Mouse (Mus musculus): ENCODE measurements around the gene Slc45a2.
"Not testable (repeated sequence)": the region's sequence is repeated elsewhere in the genome, so short reads cannot be mapped to it uniquely, and the experiment has no call there.

The Slc45a2 gene

DNA sequence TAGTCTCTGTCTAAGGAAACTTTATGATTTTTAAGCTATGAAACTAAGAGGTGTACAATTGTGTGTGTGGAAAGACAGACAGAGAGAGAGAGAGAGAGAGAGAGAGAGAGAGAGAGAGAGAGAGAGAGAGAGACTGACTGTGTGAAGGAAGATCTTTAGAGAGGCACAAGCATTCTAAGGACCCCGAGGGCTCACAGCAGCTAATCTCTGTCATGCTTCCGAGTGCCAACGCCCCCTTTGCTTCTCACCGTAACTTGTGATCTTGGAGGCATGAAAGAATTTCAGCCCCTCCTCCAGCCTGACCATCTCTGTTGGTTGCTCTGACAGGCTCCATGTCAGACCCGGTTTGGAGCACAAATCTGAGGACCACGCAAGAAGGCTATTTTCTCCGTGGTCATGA, at the start of gene Slc45a2:
Gene Slc45a2 (plus strand): TSS at position 301 of the 400 bp plus-strand sequence.
- no peak for DNase-seq (ENCODE audit: low read depth)

DNA sequence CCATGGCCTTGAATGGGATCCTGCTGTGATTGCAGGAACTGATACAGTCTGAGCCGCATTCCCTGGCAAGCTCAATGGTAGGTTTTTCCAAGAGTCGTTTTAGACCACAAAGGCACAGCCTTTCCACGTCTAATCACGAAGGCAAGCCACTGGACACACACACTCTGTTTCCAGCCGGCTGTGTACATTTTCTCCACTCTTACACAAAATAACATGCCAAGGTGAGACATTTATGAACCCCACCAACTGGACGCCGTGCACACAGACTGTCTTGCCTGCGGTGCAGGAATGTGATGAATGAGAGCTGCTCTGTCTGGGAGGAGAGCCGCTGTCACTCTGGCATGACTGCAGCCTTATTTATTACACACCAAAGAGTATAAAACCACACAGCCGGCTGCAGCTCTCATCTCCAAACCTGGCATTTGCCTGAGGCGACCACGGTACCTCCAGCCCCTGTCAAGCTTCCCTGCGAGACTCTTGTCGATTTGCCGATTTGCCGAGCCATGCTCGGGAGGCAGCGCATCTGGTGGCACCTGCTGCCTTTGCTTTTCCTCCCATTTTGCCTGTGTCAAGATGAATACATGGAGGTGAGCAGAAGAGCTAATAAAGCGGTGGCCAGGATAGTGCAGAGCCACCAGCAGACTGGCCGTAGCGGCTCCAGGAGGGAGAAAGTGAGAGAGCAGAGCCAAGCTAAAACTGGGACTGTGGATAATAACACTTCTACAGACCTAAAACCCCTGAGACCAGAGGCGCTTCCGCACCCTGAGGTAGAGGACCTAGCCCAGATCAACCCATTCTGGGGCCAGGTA, 48.4 kb upstream of the Slc45a2 start, which contains the start of gene C1qtnf3:
Gene C1qtnf3 (plus strand): TSS at position 382 of the 809 bp plus-strand sequence.
- DNase-seq (ENCODE audit: low read depth) = peak; percentile 19

GRCm38 (mm10) chr15:10952760-10953305, 47.7 kb upstream of the Slc45a2 start:
- DNase-seq (ENCODE audit: low read depth) = peak; percentile 36

DNA sequence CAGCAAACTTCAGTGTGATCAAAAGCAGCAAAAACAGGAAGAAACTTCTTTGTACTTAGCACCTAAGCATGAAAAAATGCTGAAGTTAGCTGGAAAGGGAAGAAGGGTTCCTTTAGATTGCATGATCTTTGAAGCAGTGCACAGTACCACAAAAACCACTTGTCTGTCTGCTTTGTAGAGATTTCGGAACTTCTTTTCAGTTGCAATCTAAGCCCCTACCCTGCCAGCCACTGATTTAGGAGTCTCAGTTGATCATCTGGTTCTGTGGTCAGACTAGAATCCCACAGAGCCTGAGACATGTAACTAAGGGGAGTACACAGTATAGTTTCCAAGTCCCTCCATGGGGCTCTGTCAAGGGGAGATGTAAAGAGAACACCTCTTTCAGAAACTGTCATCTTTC, 47.1 kb upstream of the Slc45a2 start:
- no peak for DNase-seq (ENCODE audit: low read depth)

GRCm38 (mm10) chr15:10954381-10955016, 46.0 kb upstream of the Slc45a2 start:
- no peak for DNase-seq (ENCODE audit: low read depth)

DNA sequence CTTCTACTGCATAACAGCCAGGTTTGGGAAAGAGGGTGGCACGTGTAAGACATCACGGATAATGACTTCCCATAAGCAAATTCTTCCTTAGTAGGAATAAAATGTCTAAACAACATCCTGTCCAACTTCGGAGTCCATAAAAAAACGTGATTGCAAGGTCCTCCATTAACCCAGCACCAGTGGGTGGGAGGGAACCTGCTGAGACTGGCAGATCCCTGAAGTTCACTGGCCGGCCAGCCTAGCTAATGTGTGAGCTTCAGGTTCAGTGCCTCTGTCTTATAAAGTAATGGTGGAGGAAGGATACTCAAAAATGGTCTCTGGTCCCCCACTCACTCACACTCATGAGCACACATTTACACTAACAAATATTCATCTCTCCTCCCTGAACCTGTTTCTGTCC, 45.4 kb upstream of the Slc45a2 start:
- DNase-seq (ENCODE audit: low read depth) = no peak

- peak; percentile 78 for DNase-seq (ENCODE audit: low read depth)
Measured at GRCm38 (mm10) chr15:10956706-10957105, 43.8 kb upstream of the Slc45a2 start.

DNA sequence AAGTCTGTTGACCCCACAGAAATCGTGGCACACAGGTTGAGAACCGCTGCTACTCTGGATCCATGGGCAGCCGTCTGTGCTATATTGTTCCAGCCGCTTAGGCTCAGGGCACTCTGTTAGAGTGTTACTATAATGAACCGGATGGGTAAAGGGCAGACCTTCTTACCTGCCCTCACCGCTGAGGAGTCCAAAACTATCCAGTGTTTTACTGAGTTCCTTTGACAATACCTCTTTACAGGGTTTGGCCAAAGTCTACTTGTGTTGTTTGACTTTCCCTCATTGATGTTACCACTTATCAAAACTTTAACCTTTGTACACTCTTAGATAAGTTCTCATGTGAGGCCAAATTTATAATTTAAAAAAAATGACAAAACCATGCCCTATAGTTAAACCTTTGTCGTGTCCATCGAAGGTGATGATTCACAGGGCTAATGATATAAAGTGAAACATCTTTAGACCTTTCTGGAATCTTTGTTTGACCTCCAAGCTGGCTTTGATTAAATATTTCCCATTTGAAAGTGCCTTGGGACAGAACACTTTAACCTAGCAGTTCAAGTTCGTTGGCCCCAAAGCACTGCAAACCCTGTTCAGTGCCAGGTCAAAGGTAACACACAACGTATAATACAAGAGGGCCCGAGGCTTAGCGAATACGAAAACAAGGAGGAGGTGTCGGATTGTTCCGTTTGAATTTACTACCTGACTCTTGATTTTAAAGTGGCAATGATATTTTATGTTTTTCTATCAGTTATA, 41.1 kb upstream of the Slc45a2 start:
- DNase-seq (ENCODE audit: low read depth) = no peak

- no peak for DNase-seq (ENCODE audit: low read depth)
Measured at GRCm38 (mm10) chr15:10960267-10960666, 40.3 kb upstream of the Slc45a2 start.

DNA sequence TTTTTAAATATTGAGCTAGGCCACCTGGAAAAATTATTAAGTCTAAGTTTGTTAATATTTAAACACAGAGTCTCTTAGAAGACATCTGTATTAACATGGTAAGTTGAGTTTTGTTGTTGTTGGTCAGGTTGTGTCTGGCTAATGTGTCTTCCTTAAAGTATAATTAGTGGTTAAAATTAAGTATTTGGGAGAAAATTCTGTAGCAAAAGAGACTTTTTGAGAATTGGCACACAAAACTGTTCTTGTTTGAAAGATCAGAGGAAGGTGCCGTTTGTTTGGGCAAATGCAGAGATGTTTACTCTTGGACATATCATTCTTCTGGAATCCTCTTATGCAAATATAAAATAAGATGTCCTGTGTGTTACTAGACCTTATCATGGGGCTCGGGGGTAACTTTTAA, 37.9 kb upstream of the Slc45a2 start:
- no peak for DNase-seq (ENCODE audit: low read depth)

DNA sequence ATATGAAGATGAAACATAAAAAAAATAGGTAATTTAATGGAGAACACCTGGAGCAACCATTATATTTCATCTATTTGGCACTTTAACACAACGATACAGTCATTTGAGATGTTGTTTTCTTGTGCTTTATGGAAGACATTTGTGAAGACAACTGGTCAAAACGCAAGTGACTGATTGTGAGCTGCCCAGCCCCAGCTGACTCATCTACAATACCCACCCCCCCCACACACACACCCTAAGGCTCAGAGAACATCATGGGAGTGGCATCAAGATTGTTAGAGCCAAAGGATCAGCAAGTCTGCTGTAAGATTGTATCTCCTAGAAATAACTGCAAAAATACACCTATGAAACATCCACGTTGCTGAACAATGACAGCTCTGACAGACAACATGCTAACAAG, 31.1 kb upstream of the Slc45a2 start:
- peak; percentile 34 for DNase-seq (ENCODE audit: low read depth)

- no peak for DNase-seq (ENCODE audit: low read depth)
Measured at GRCm38 (mm10) chr15:10970777-10971176, 29.7 kb upstream of the Slc45a2 start.

GRCm38 (mm10) chr15:10977151-10977550, 23.4 kb upstream of the Slc45a2 start:
- no peak for DNase-seq (ENCODE audit: low read depth)

GRCm38 (mm10) chr15:10980712-10981111, 19.8 kb upstream of the Slc45a2 start:
- no peak for DNase-seq (ENCODE audit: low read depth)

GRCm38 (mm10) chr15:10981377-10982063, 19.0 kb upstream of the Slc45a2 start, which contains the start of gene Amacr:
TSS of gene Amacr (plus strand) at chr15:10981756.
- DNase-seq (ENCODE audit: low read depth) = peak; percentile 95

DNA sequence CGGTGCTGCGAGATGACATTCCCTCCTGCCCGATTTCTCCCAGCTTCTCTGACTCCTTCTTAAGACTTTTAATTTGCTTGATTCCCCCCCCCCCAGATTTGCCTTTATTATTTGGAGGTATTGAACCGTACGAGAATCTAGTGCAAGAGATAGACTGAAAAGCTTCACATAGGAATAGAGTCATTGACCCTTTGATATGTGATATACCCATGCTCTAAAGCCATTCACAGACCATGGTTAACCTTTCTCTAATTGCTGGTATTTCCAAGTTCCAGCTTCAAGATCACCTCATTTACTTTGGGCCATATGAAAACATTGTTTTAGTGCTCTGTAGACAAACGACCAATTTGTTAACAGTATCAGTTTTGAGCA, 18.5 kb upstream of the Slc45a2 start:
- DNase-seq (ENCODE audit: low read depth) = no peak

DNA sequence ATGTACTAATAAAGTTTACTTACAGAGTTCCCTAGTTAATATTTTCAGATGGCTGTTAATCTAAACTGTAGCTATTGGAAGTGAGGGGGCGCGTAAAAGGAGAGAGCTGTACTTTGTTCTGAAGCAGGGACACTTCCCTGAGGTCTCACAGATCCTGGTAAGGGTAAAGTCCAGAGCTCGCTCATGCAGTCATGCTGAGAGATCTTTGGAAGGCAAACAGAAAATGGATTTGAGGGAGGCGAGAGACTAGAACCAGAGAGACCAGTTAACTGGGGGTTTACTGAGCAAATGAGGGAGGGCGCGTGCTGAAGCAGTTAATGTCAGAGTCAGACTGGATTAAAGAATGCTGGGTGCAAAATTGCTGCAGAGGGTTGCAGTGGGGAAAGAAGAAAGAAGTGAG, 14.8 kb upstream of the Slc45a2 start:
- no peak for DNase-seq (ENCODE audit: low read depth)

GRCm38 (mm10) chr15:10986477-10986876, 14.0 kb upstream of the Slc45a2 start:
- not testable (repeated sequence) for DNase-seq (ENCODE audit: low read depth)

DNA sequence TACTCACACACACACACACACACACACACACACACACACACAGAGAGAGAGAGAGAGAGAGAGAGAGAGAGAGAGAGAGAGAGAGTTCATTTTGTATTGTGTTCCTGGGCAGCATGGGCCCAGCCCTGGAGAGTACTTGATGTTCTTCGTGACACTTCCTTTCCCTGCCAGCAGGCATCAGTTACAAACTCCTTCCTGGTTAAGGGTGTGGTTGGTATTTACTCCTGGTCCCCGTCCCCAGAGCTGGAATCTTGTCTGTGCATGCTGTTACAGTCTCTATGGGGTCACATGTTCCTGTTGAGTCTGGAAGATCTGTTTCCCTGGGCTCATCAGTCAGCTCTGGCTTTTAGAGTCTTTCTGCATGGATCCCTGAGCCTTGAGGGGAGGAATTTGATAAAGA, 10.1 kb upstream of the Slc45a2 start:
- DNase-seq (ENCODE audit: low read depth) = no peak

GRCm38 (mm10) chr15:10991566-10991965, 9.0 kb upstream of the Slc45a2 start:
- DNase-seq (ENCODE audit: low read depth) = peak; percentile 58

DNA sequence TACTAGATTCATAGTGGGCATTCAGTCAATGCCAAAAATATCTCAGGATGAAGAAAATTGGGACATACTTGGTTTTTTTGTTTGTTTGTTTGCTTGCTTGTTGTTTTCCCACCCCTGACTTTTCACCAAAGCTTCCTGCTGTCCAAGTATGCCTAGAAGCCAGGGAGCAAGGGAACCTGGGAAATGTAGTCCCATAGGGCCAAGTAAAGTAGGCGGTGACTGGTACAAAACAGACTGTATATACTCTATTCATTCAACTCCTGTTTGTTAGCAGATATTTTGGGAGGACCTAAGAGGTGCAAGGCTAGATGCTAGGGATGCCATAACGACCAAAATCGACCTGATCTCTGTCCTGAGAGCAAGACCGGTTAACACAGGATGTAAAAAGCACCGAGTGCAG, 689 bp upstream of the Slc45a2 start:
- no peak for DNase-seq (ENCODE audit: low read depth)

- DNase-seq (ENCODE audit: low read depth) = no peak
Measured at GRCm38 (mm10) chr15:11003791-11004190, 3.3 kb downstream of the Slc45a2 start.
